ENCODE assay signal across 22 mouse cellular contexts in genomic region chr10:37319746-37320430, GRCm38 (mm10).
A peak's percentile ranks its signal among the peaks of the same experiment; 100 is the strongest.
DNase-seq lines count a peak whose midpoint lies in the region; ATAC-seq lines count a peak whose summit lies in the region.
"Had no signal": no experiment of that assay in that cellular context is flagged by ENCODE, and none has a peak within 500 bp of the region (broad histone marks: within the 10 kb centered on the region; RNA-seq: fewer than 3 reads in every experiment).

No protein-coding gene starts in this region.

- H3K4me3 ChIP-seq in intestine, embryonic 14.5 days (ENCODE audit: low read depth, low read length) = no peak overlapping the region
- H3K4me3 ChIP-seq in intestine, embryonic 16.5 days (ENCODE audit: low read length) = no peak overlapping the region
- H3K4me3 ChIP-seq in forebrain, embryonic 15.5 days = no peak overlapping the region
- H3K4me3 ChIP-seq: embryonic facial prominence, embryonic 13.5 days; forebrain, embryonic 12.5 days; heart, embryonic 10.5 days; hindbrain, embryonic 13.5 days had no signal

- no peaks in the 10 kb centered on the region for H3K36me3 ChIP-seq in intestine, embryonic 14.5 days (ENCODE audit: control insufficient read depth, insufficient read depth, low read length)
- H3K36me3 ChIP-seq in intestine, embryonic 16.5 days (ENCODE audit: control insufficient read depth, insufficient read depth, low read length) = no peaks in the 10 kb centered on the region
- H3K36me3 ChIP-seq in splenic B cell, adult 2 months (ENCODE audit: control insufficient read depth, insufficient read depth, low read length, poor library complexity, severe bottlenecking) = no peaks in the 10 kb centered on the region
- H3K36me3 ChIP-seq in forebrain, embryonic 15.5 days = no peaks in the 10 kb centered on the region
- H3K36me3 ChIP-seq: embryonic facial prominence, embryonic 13.5 days; forebrain, embryonic 12.5 days; heart, embryonic 10.5 days; hindbrain, embryonic 13.5 days had no signal

- H3K4me2 ChIP-seq in intestine, embryonic 14.5 days (ENCODE audit: low read length) = no peak overlapping the region
- no peak overlapping the region for H3K4me2 ChIP-seq in intestine, embryonic 16.5 days (ENCODE audit: low read depth, low read length)
- H3K4me2 ChIP-seq in forebrain, embryonic 15.5 days (replicated peaks) = no peak overlapping the region
- H3K4me2 ChIP-seq: embryonic facial prominence, embryonic 13.5 days; forebrain, embryonic 12.5 days; hindbrain, embryonic 13.5 days had no signal

- 92% methylated on average over 8 of the region's 8 CpGs for WGBS in intestine, embryonic 14.5 days
- WGBS in intestine, embryonic 16.5 days = 91% methylated on average over 8 of the region's 8 CpGs
- 95% methylated on average over 8 of the region's 8 CpGs for WGBS in forebrain, embryonic 15.5 days

- H3K9ac ChIP-seq in intestine, embryonic 14.5 days (ENCODE audit: low read length) = no peak overlapping the region
- no peak overlapping the region for H3K9ac ChIP-seq in intestine, embryonic 16.5 days (ENCODE audit: low read depth, low read length)
- H3K9ac ChIP-seq in forebrain, embryonic 15.5 days (replicated peaks) = no peak overlapping the region
- H3K9ac ChIP-seq: embryonic facial prominence, embryonic 13.5 days; forebrain, embryonic 12.5 days; forebrain, postnatal 0 days; hindbrain, embryonic 13.5 days had no signal

- peak; percentile 15 for DNase-seq in intestine, embryonic 14.5 days (ENCODE audit: low spot score)
- peak; percentile 37 for DNase-seq in splenic B cell, adult 2 months (ENCODE audit: low read depth, low spot score)
- no peak for DNase-seq in layer of hippocampus, postnatal 25 days (ENCODE audit: extremely low spot score in 1 of 2, low spot score in 1 of 2)
- no peak for DNase-seq in adrenal gland, postnatal 10 days
- DNase-seq: adrenal gland, postnatal 14 days; cerebellum, adult 11-12 months; cerebellum, adult 9-10 months; cerebellum, postnatal 25 days; forebrain, postnatal 0 days; gastrocnemius, postnatal 36 days; heart, adult 18-20 months; heart, postnatal 14 days; kidney, adult 11 months had no signal

- no peaks in the 10 kb centered on the region for H3K27me3 ChIP-seq in intestine, embryonic 14.5 days (replicated peaks; ENCODE audit: control insufficient read depth, insufficient read depth, low read length)
- H3K27me3 ChIP-seq in intestine, embryonic 16.5 days (replicated peaks; ENCODE audit: control insufficient read depth, insufficient read depth, low read length) = no peaks in the 10 kb centered on the region
- H3K27me3 ChIP-seq in splenic B cell, adult 2 months (ENCODE audit: control insufficient read depth, insufficient read depth, low read length, poor library complexity, severe bottlenecking) = no peaks in the 10 kb centered on the region
- H3K27me3 ChIP-seq in forebrain, embryonic 15.5 days = no peaks in the 10 kb centered on the region
- H3K27me3 ChIP-seq: embryonic facial prominence, embryonic 13.5 days; forebrain, embryonic 12.5 days; hindbrain, embryonic 13.5 days had no signal

- H3K27ac ChIP-seq in intestine, embryonic 14.5 days (ENCODE audit: low read depth) = no peak overlapping the region
- H3K27ac ChIP-seq in intestine, embryonic 16.5 days (ENCODE audit: low read length) = no peak overlapping the region
- no peak overlapping the region for H3K27ac ChIP-seq in forebrain, embryonic 15.5 days (replicated peaks)
- H3K27ac ChIP-seq: embryonic facial prominence, embryonic 13.5 days; forebrain, embryonic 12.5 days; heart, embryonic 10.5 days; hindbrain, embryonic 13.5 days; hindbrain, postnatal 0 days had no signal

- no peaks in the 10 kb centered on the region for H3K9me3 ChIP-seq in intestine, embryonic 14.5 days (ENCODE audit: control insufficient read depth, low read length)
- H3K9me3 ChIP-seq in intestine, embryonic 16.5 days (ENCODE audit: control insufficient read depth, low read length) = no peaks in the 10 kb centered on the region
- no peaks in the 10 kb centered on the region for H3K9me3 ChIP-seq in forebrain, embryonic 15.5 days
- H3K9me3 ChIP-seq: embryonic facial prominence, embryonic 13.5 days; forebrain, embryonic 12.5 days; heart, embryonic 10.5 days; hindbrain, embryonic 13.5 days had no signal

- H3K4me1 ChIP-seq in intestine, embryonic 14.5 days (replicated peaks; ENCODE audit: control insufficient read depth, insufficient read depth, low read length) = no peaks in the 10 kb centered on the region
- H3K4me1 ChIP-seq in intestine, embryonic 16.5 days (ENCODE audit: control insufficient read depth, insufficient read depth, low read length) = peaks cover 7% of the 10 kb centered on the region; the same call in 1 of the 2 replicates
- H3K4me1 ChIP-seq in forebrain, embryonic 15.5 days = peaks cover 3% of the 10 kb centered on the region; the same call in 1 of the 2 replicates
- H3K4me1 ChIP-seq: heart, embryonic 10.5 days had no signal

- no peak for ATAC-seq in intestine, embryonic 14.5 days (replicated peaks; ENCODE audit: low FRiP score, low TSS enrichment, low read depth)
- no peak for ATAC-seq in intestine, embryonic 16.5 days
- ATAC-seq in CD4-positive, CD25-positive, alpha-beta regulatory T cell, adult 4 months = peak; percentile 57
- peak; percentile 35 for ATAC-seq in activated CD4-positive, CD25-positive, alpha-beta regulatory T cell, adult 4 months
- ATAC-seq in forebrain, embryonic 15.5 days (replicated peaks) = no peak
- ATAC-seq: forebrain, postnatal 0 days; hindbrain, postnatal 0 days had no signal

Comparison
In these comparisons a context has a peak if more than half of its experiments do, and no peak if none do; other contexts are left out.
1. ATAC-seq: peak in CD4-positive, CD25-positive, alpha-beta regulatory T cell, adult 4 months (single experiment) and activated CD4-positive, CD25-positive, alpha-beta regulatory T cell, adult 4 months (single experiment); none in intestine, embryonic 14.5 days (single experiment), intestine, embryonic 16.5 days (single experiment) and forebrain, embryonic 15.5 days (single experiment).
2. DNase-seq: peak in intestine, embryonic 14.5 days (single experiment) and splenic B cell, adult 2 months (single experiment); none in layer of hippocampus, postnatal 25 days (0 of 2) and adrenal gland, postnatal 10 days (single experiment).